Mouse (Mus musculus) ES-Bruce4 (cell line): Measurements from ENCODE around the gene Tent4a. TPM values are rescaled to one million over a fixed set of nuclear protein-coding genes. Genes with fewer than 3 reads are reported as not detected.

Experiments
- H3K27ac ChIP-seq: 2 replicates; pipeline ENCODE4 v1.5.1; 2012; ENCODE audit warnings: low read length, inconsistent platforms; ENCODE audit not compliant: insufficient read depth
- H3K27me3 ChIP-seq: 2 replicates; pipeline ENCODE4 v1.6.1; 2012; ENCODE audit warnings: mild to moderate bottlenecking, low read length, inconsistent platforms; ENCODE audit not compliant: control insufficient read depth, poor library complexity, insufficient read depth, severe bottlenecking
- H3K36me3 ChIP-seq: 2 replicates; pipeline ENCODE4 v1.6.1; 2012; ENCODE audit warnings: inconsistent platforms, mild to moderate bottlenecking, low read length, moderate library complexity; ENCODE audit not compliant: control insufficient read depth, poor library complexity, insufficient read depth, severe bottlenecking
- H3K4me1 ChIP-seq: one replicate; pipeline ENCODE4 v1.8.1; 2011; ENCODE audit warnings: low read length; ENCODE audit not compliant: control insufficient read depth, insufficient read depth
- H3K4me3 ChIP-seq: 2 replicates; pipeline ENCODE4 v1.5.1; 2011; ENCODE audit warnings: low read depth, mild to moderate bottlenecking, low read length
- H3K9ac ChIP-seq: 2 replicates; pipeline ENCODE4 v1.6.1; 2012; ENCODE audit warnings: low read depth, mild to moderate bottlenecking, inconsistent platforms; ENCODE audit not compliant: poor library complexity, severe bottlenecking
- H3K9me3 ChIP-seq: replicated peaks from 2 replicates; pipeline ENCODE4 v1.6.1; 2012; ENCODE audit warnings: mild to moderate bottlenecking, low read length, inconsistent platforms; ENCODE audit not compliant: control insufficient read depth, poor library complexity, insufficient read depth, severe bottlenecking
- CTCF ChIP-seq: IDR thresholded peaks from one replicate; pipeline ENCODE4 v1.8.1; 2011; ENCODE audit warnings: low read depth, low read length
- EP300 ChIP-seq: IDR thresholded peaks from 2 replicates; pipeline ENCODE4 v1.6.1; 2011; ENCODE audit warnings: low read depth, low read length; ENCODE audit not compliant: insufficient read depth
- POLR2A ChIP-seq: IDR thresholded peaks from one replicate; pipeline ENCODE4 v1.8.1; 2011; ENCODE audit warnings: low read length; ENCODE audit not compliant: insufficient read depth
- polyA plus RNA-seq: library from polyadenylated mRNA; stranded (reverse); fragments of >200 nt; gene quantifications from 2 replicates; pipeline ENCODE4 v1.2.4, GENCODE M21; 2011; ENCODE audit warnings: low read depth; ENCODE audit not compliant: missing spikeins, insufficient read depth, insufficient read length

The Tent4a gene
- polyA plus RNA-seq, 1 experiment: 34.8 TPM

GRCm38 (mm10) chr13:69488565-69489255 lies 45.7 kb downstream of the Tent4a start:
- Histone ChIP-seq H3K36me3 (no peaks in the 10 kb centered on the region), H3K4me1 (no peaks in the 10 kb centered on the region), H3K9ac (no peak overlapping the region), H3K4me3 (0 out of 2 replicates have a peak overlapping the region, but pooled peaks have one; percentile 11), H3K27me3 (no peaks in the 10 kb centered on the region; the same call in 1 of the 2 replicates), H3K9me3 (no peaks in the 10 kb centered on the region), H3K27ac (no peak overlapping the region)
- TF ChIP-seq POLR2A: no peak
- no peak for TF ChIP-seq EP300
- TF ChIP-seq CTCF: no peak

- H3K27me3 ChIP-seq: no peaks in the 10 kb centered on the region; the same call in 1 of the 2 replicates
- TF ChIP-seq POLR2A: no peak
- H3K9ac ChIP-seq: no peak overlapping the region
Measured at GRCm38 (mm10) chr13:69487611-69488275, 46.7 kb downstream of the Tent4a start.

GRCm38 (mm10) chr13:69487108-69487507 lies 47.3 kb downstream of the Tent4a start:
- H3K4me1 ChIP-seq: no peaks in the 10 kb centered on the region
- H3K27me3 ChIP-seq: no peaks in the 10 kb centered on the region; the same call in 1 of the 2 replicates

More at GRCm38 (mm10) chr13:69487611-69488275, 46.7 kb downstream of the Tent4a start:
- H3K4me3 ChIP-seq: peak overlapping the region; percentile 32; the same call in 1 of the 2 replicates
- no peaks in the 10 kb centered on the region for H3K9me3 ChIP-seq
- no peaks in the 10 kb centered on the region for H3K36me3 ChIP-seq
- no peaks in the 10 kb centered on the region for H3K4me1 ChIP-seq
- H3K27ac ChIP-seq: no peak overlapping the region

GRCm38 (mm10) chr13:69485833-69486232 lies 48.6 kb downstream of the Tent4a start:
- Histone ChIP-seq H3K9ac (no peak overlapping the region), H3K36me3 (no peaks in the 10 kb centered on the region), H3K4me3 (no peak overlapping the region), H3K4me1 (no peaks in the 10 kb centered on the region), H3K27ac (no peak overlapping the region), H3K9me3 (no peaks in the 10 kb centered on the region), H3K27me3 (no peaks in the 10 kb centered on the region; the same call in 1 of the 2 replicates)
- TF ChIP-seq POLR2A: no peak
- no peak for TF ChIP-seq EP300
- no peak for TF ChIP-seq CTCF

More at GRCm38 (mm10) chr13:69487108-69487507, 47.3 kb downstream of the Tent4a start:
- no peak overlapping the region for H3K9ac ChIP-seq
- no peaks in the 10 kb centered on the region for H3K9me3 ChIP-seq
- H3K4me3 ChIP-seq: no peak overlapping the region
- no peaks in the 10 kb centered on the region for H3K36me3 ChIP-seq
- H3K27ac ChIP-seq: no peak overlapping the region
- TF ChIP-seq POLR2A (no peak), CTCF (no peak), EP300 (no peak)

GRCm38 (mm10) chr13:69485326-69485725 lies 49.1 kb downstream of the Tent4a start:
- Histone ChIP-seq H3K4me1 (no peaks in the 10 kb centered on the region), H3K4me3 (no peak overlapping the region), H3K27ac (no peak overlapping the region), H3K9ac (no peak overlapping the region), H3K27me3 (no peaks in the 10 kb centered on the region; the same call in 1 of the 2 replicates), H3K36me3 (no peaks in the 10 kb centered on the region), H3K9me3 (no peaks in the 10 kb centered on the region)
- TF ChIP-seq CTCF (peak; percentile 52), POLR2A (no peak)

GRCm38 (mm10) chr13:69482751-69483150 lies 51.7 kb downstream of the Tent4a start:
- H3K4me3 ChIP-seq: no peak overlapping the region
- no peaks in the 10 kb centered on the region for H3K36me3 ChIP-seq
- H3K27me3 ChIP-seq: no peaks in the 10 kb centered on the region
- H3K27ac ChIP-seq: no peak overlapping the region
- no peak for TF ChIP-seq EP300
- TF ChIP-seq CTCF: no peak
- TF ChIP-seq POLR2A: no peak
- H3K9me3 ChIP-seq: no peaks in the 10 kb centered on the region
- no peaks in the 10 kb centered on the region for H3K4me1 ChIP-seq
- no peak overlapping the region for H3K9ac ChIP-seq
